Mouse (Mus musculus) olfactory bulb, adult 2 months (tissue): ENCODE results near the gene Pigu.

Experiments
- CTCF ChIP-seq: fragments of 200-500 bp; IDR thresholded peaks from 2 replicates; pipeline ENCODE4 v1.5.1; 2012; ENCODE audit warnings: low read depth, mild to moderate bottlenecking, low read length, moderate library complexity; ENCODE audit not compliant: insufficient read depth
- POLR2A ChIP-seq: fragments of 200-500 bp; IDR thresholded peaks from 2 replicates; pipeline ENCODE4 v1.6.1; 2012; ENCODE audit warnings: mild to moderate bottlenecking, low read depth, low read length, moderate library complexity; ENCODE audit not compliant: insufficient read depth

DNA sequence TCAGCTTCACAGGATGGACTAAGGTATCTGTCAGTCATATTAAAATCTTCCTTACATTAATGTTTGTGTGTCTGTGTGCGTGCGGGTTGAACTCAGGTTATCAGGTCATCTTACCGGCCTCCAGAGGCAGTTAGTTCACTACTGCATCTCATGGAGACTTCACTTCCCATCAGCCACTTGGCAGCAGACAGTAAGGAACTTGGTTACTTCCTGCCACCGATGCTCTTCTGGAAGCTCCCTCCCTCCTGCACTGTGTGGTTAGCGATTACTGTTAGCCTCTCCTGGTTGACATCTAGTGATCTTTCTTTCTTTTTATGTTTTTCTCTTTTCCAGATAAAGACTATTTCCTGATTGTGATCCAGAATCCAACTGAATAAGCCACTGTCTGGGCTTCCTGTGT lies 107.6 kb downstream of the Pigu start:
- no peak for TF ChIP-seq CTCF
- TF ChIP-seq POLR2A = no peak
